Mouse (Mus musculus) stomach, embryonic 16.5 days (tissue): ENCODE results near the gene Hyal3. TPM values are rescaled to one million over a fixed set of nuclear protein-coding genes. Genes with fewer than 3 reads are reported as not detected.

Experiments used
- ATAC-seq: fragments of 200-750 bp; cut with Nextera tagmentation; 2 replicates; pipeline ENCODE4 v1.8.0; 2017; ENCODE audit warnings: moderate number of reproducible peaks, moderate TSS enrichment; ENCODE audit not compliant: insufficient read depth, low FRiP score
- H3K27ac ChIP-seq: fragments of 300-500 bp; sonication (generic); 2 replicates; pipeline ENCODE4 v1.5.1; 2014; ENCODE audit warnings: low read length
- H3K27me3 ChIP-seq: fragments of 300-500 bp; sonication (generic); 2 replicates; pipeline ENCODE4 v1.6.1; 2014; ENCODE audit warnings: low read length, control low read depth, mixed read lengths; ENCODE audit not compliant: control insufficient read depth, insufficient read depth
- H3K36me3 ChIP-seq: fragments of 300-500 bp; sonication (generic); 2 replicates; pipeline ENCODE4 v1.6.1; 2014; ENCODE audit warnings: low read length; ENCODE audit not compliant: control insufficient read depth, insufficient read depth
- H3K4me1 ChIP-seq: fragments of 300-500 bp; sonication (generic); 2 replicates; pipeline ENCODE4 v1.6.1; 2014; ENCODE audit warnings: low read length, control low read depth, mixed read lengths; ENCODE audit not compliant: control insufficient read depth, insufficient read depth
- H3K4me2 ChIP-seq: fragments of 300-500 bp; sonication (generic); 2 replicates; pipeline ENCODE4 v1.6.1; 2014; ENCODE audit warnings: low read depth, low read length, mixed read lengths
- H3K4me3 ChIP-seq: fragments of 300-500 bp; sonication (generic); replicated peaks from 2 replicates; pipeline ENCODE4 v1.5.1; 2014; ENCODE audit warnings: mild to moderate bottlenecking, low read length
- H3K9ac ChIP-seq: fragments of 300-500 bp; sonication (generic); 2 replicates; pipeline ENCODE4 v1.6.1; 2014; ENCODE audit warnings: low read length
- H3K9me3 ChIP-seq: fragments of 300-500 bp; sonication (generic); replicated peaks from 2 replicates; pipeline ENCODE4 v1.6.1; 2016; ENCODE audit warnings: low read length, control low read depth; ENCODE audit not compliant: control insufficient read depth
- WGBS: fragments of 180-500 bp; shearing (Covaris S2); extraction: QIAGEN DNeasy Blood & Tissue Kit; methylation state at CpG from one replicate; pipeline ENCODE4 v1.1.7; 2014; 5-methylcytosine and 5-hydroxymethylcytosine counted together
- polyA plus RNA-seq: library from polyadenylated mRNA; unstranded; fragments of >200 nt; fragmentation: Nextera tagmentation; extraction: Ambion mirVana; gene quantifications from 2 replicates; pipeline ENCODE4 v1.2.1, GENCODE M21; 2015

Hyal3 gene
- 1.4 and 1.9 TPM in 2 replicates for polyA plus RNA-seq

DNA sequence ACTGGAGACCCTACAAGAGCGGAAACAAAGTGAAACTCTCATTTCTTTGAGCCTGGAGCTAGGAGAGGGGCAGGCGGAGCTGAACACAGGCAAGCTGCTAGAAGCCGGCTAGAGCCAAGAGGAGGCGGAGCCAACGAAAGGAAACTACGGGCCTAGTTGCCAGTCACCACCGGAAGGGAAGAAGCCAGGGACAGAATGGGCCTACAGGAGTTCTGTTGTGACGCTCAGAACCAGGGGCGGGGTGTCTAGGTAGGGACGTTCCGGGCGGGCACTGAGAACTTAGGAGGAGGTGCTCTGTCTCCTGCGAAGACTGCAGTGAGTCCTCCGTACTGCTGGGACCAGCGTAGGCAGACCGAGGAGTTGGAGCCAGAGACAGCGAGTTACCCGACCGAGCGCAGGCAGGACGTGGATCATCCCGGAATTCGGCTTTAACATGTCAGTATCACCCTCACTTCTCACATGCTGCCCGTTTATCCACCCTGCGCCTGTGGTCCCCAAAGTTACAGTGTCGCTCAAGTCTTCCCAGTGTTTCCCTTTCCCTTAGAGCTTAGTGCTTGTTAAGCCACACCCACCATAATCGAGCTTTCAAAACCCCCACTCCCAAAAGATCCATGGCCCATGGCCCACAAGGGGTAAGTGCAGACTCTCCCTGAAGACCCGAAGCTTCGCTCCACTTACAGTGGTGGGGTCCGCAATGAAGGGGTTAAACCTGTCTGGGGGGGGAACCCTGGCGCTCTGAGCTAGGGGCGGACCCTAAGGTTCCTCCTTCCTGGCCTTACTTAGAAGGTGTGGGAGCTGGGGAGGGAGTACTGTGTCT, at the start of gene Hyal3:
Gene Hyal3 (plus strand): TSS at position 318 of the 817 bp plus-strand sequence.
- Histone ChIP-seq H3K27ac (peak within 1 kb of the TSS; percentile 94), H3K9ac (peak within 1 kb of the TSS; percentile 75), H3K27me3 (no peaks in the 10 kb centered on the region), H3K4me2 (peak within 1 kb of the TSS; percentile 62), H3K4me1 (peaks cover 28% of the 10 kb centered on the region), H3K9me3 (no peaks in the 10 kb centered on the region), H3K36me3 (no peaks in the 10 kb centered on the region; the same call in 1 of the 2 replicates), H3K4me3 (peak within 1 kb of the TSS; percentile 55)
- under 1% methylated on average over 32 of the region's 32 CpGs for WGBS
- ATAC-seq, result peak; percentile 67

GRCm38 (mm10) chr9:107533791-107534407, 46.7 kb upstream of the Hyal3 start, which contains the start of gene Tmem115:
Tmem115 (plus strand) TSS chr9:107533945.
- WGBS, result under 1% methylated on average over 48 of the region's 48 CpGs

GRCm38 (mm10) chr9:107534408-107535202, 46.0 kb upstream of the Hyal3 start:
- Histone ChIP-seq H3K4me1 (peaks cover 25% of the 10 kb centered on the region), H3K9me3 (no peaks in the 10 kb centered on the region), H3K9ac (peak overlapping the region; percentile 93), H3K4me2 (peak overlapping the region; percentile 84), H3K27ac (peak overlapping the region; percentile 91), H3K27me3 (no peaks in the 10 kb centered on the region), H3K4me3 (peak overlapping the region; percentile 98), H3K36me3 (peaks cover 12% of the 10 kb centered on the region; the same call in 1 of the 2 replicates)
- WGBS, result under 1% methylated on average over 40 of the region's 40 CpGs
- ATAC-seq, result peak; percentile 2; the same call in 1 of the 2 replicates

More at GRCm38 (mm10) chr9:107533791-107534407, 46.7 kb upstream of the Hyal3 start, which contains the start of gene Tmem115:
- H3K4me1 ChIP-seq, result peaks cover 25% of the 10 kb centered on the region
- peak within 1 kb of the TSS; percentile 91 for H3K27ac ChIP-seq
- ATAC-seq, result peak; percentile 98
- H3K36me3 ChIP-seq, result peaks cover 11% of the 10 kb centered on the region; the same call in 1 of the 2 replicates
- H3K9me3 ChIP-seq, result no peaks in the 10 kb centered on the region
- H3K4me2 ChIP-seq, result peak within 1 kb of the TSS; percentile 84
- no peaks in the 10 kb centered on the region for H3K27me3 ChIP-seq
- H3K4me3 ChIP-seq, result peak within 1 kb of the TSS; percentile 98
- H3K9ac ChIP-seq, result peak within 1 kb of the TSS; percentile 93

- Histone ChIP-seq H3K27ac (no peak overlapping the region), H3K4me3 (no peak overlapping the region), H3K4me2 (no peak overlapping the region), H3K4me1 (peaks cover 38% of the 10 kb centered on the region), H3K27me3 (no peaks in the 10 kb centered on the region), H3K9ac (no peak overlapping the region), H3K36me3 (peaks cover 12% of the 10 kb centered on the region; the same call in 1 of the 2 replicates), H3K9me3 (no peaks in the 10 kb centered on the region)
- ATAC-seq, result no peak
- 96% methylated on average over 7 of the region's 7 CpGs for WGBS
These were observed 42.4 kb upstream of the Hyal3 start for GRCm38 (mm10) chr9:107538231-107538630.

GRCm38 (mm10) chr9:107538711-107539110, 41.9 kb upstream of the Hyal3 start:
- Histone ChIP-seq H3K9ac (no peak overlapping the region), H3K4me2 (no peak overlapping the region), H3K9me3 (no peaks in the 10 kb centered on the region), H3K4me3 (no peak overlapping the region), H3K27ac (no peak overlapping the region), H3K4me1 (peaks cover 34% of the 10 kb centered on the region), H3K27me3 (no peaks in the 10 kb centered on the region), H3K36me3 (peaks cover 12% of the 10 kb centered on the region; the same call in 1 of the 2 replicates)
- no peak for ATAC-seq
- WGBS, result 83% methylated on average over 3 of the region's 3 CpGs

GRCm38 (mm10) chr9:107539940-107540339, 40.7 kb upstream of the Hyal3 start:
- H3K4me3 ChIP-seq, result no peak overlapping the region
- H3K9ac ChIP-seq, result no peak overlapping the region
- H3K4me2 ChIP-seq, result no peak overlapping the region
- 91% methylated on average over 8 of the region's 8 CpGs for WGBS
- peaks cover 23% of the 10 kb centered on the region; the same call in 1 of the 2 replicates for H3K36me3 ChIP-seq
- H3K27ac ChIP-seq, result no peak overlapping the region
- peaks cover 34% of the 10 kb centered on the region for H3K4me1 ChIP-seq
- ATAC-seq, result no peak
- H3K27me3 ChIP-seq, result no peaks in the 10 kb centered on the region
- H3K9me3 ChIP-seq, result no peaks in the 10 kb centered on the region

DNA sequence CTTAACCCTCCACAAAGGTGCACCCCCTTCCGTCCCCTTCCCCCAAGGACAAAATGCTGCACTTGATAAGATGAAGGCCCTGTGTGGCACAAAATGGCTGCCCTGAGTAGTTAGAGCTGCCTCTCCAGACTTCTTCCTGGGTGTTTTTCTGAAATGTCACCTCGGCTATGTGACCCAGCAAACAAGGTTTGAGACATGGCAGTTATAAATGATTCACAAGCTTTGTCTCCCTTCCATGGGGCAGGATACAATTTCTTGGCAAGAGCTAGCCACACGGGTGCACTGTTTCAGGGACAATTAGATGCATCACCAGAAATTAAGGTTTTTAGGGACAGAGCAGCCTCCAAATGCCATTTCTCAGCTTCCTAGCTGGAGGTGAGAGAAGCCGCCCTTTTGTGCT, 40.2 kb upstream of the Hyal3 start:
- no peak overlapping the region for H3K4me3 ChIP-seq
- WGBS, result 63% methylated on average over 4 of the region's 4 CpGs
- H3K9ac ChIP-seq, result no peak overlapping the region
- H3K27me3 ChIP-seq, result no peaks in the 10 kb centered on the region
- ATAC-seq, result no peak
- no peak overlapping the region for H3K27ac ChIP-seq
- peaks cover 23% of the 10 kb centered on the region; the same call in 1 of the 2 replicates for H3K36me3 ChIP-seq
- H3K9me3 ChIP-seq, result no peaks in the 10 kb centered on the region
- H3K4me2 ChIP-seq, result no peak overlapping the region
- H3K4me1 ChIP-seq, result peaks cover 33% of the 10 kb centered on the region

GRCm38 (mm10) chr9:107541005-107541404, 39.6 kb upstream of the Hyal3 start:
- no peak for ATAC-seq
- no peaks in the 10 kb centered on the region for H3K9me3 ChIP-seq
- peaks cover 27% of the 10 kb centered on the region for H3K4me1 ChIP-seq
- no peak overlapping the region for H3K27ac ChIP-seq
- peak overlapping the region; percentile 74 for H3K9ac ChIP-seq
- WGBS, result 29% methylated on average over 10 of the region's 10 CpGs
- H3K27me3 ChIP-seq, result no peaks in the 10 kb centered on the region
- peaks cover 23% of the 10 kb centered on the region; the same call in 1 of the 2 replicates for H3K36me3 ChIP-seq
- peak overlapping the region; percentile 66 for H3K4me3 ChIP-seq
- peak overlapping the region; percentile 76 for H3K4me2 ChIP-seq
